Mouse (Mus musculus) urinary bladder, postnatal 4 days (tissue): Measurements from ENCODE around the gene Pfkfb2.
"Not testable (repeated sequence)": the region's sequence is repeated elsewhere in the genome, so short reads cannot be mapped to it uniquely, and the experiment has no call there.

Experiments
- DNase-seq, 2 experiments: peaks; one replicate each; pipeline ENCODE4 v3.0.0; 2021 to 2022; ENCODE audit warnings: low spot score in 2 of 2

The Pfkfb2 gene

GRCm38 (mm10) chr1:130698601-130699000 lies 30.5 kb downstream of the Pfkfb2 start:
- DNase-seq = peak in 1 of 2 experiments; percentile 13

GRCm38 (mm10) chr1:130683905-130684304 lies 45.1 kb downstream of the Pfkfb2 start:
- DNase-seq = no peak

DNA sequence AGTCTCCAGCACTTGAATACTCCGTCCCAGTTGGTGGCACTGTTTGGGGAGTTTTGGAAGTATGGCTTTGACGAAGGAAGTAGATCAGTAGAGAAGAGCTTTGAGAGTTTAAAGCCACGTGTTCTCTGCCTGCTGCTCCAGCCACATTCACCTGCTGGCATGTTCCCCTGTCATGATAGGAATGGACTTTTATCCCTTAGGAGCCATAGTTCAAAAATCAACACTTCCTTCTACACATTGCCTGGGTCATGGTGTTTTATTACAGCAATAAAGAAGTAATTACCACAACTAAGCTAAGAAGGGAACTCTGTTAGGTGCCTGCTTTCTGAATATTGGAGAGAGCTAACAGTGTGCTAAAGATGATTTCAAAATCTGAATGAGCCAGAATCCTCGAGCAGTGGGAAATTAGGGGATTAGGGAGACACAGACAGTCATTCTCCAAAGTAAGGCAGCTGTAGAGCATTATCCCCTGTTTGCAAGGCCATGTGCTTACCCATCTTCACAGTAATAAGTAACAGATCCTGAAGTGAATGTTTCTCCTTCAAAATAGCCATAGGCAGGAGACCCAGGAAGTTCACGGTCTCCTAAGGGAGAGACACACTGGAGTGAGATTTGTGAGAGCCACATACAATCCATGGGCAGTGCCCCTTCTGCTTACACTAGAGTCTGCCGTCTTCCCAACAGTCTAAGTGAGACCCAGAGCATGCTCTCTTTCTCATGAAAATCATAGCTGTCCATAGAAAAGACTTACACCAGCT lies 47.2 kb downstream of the Pfkfb2 start:
- DNase-seq = no peak

GRCm38 (mm10) chr1:130681075-130681474 lies 48.0 kb downstream of the Pfkfb2 start:
- DNase-seq = no peak

DNA sequence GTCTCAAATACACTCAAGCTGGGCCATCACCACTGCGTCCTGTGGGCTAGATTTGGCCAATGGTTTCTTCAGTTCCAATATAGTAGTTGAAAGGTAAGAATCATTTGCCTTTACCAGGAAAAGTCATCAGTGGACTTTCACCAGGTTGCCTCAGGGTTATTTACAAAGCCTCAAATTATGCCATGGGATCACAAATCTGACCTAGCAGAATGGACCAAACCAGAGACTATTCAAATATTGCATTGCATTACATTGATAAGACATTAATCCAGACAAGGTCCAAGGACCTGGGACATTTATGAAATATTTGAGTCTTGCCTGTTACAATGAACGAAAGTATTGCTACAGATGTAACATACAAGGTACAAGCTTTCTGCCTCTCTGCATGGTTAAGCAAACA lies 50.5 kb downstream of the Pfkfb2 start:
- DNase-seq = no peak

- DNase-seq = not testable (repeated sequence)
Observed at GRCm38 (mm10) chr1:130663576-130663975, 65.5 kb downstream of the Pfkfb2 start.

DNA sequence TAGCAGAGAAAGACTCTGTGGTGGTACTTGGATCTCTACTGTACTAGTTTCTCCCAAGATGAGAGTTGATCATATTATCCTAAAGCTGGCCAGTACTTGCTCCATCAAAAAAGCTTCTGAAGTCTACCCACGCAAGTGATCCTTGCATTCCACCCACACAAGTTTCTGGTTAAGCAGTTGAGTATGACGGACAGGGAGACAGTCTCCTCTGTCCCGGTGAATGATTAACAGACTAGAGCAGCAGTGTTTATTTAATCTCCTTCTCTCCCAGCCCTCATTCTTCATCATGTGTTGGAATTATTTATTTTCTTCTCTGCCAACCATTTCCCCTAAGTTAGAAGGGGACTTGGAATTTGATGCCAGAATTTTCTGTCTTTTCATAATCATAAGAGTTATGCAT lies 67.6 kb downstream of the Pfkfb2 start, which contains the start of gene C4bp:
Gene C4bp (minus strand): TSS at position 179 of the 400 bp plus-strand sequence.
- DNase-seq = no peak

GRCm38 (mm10) chr1:130659641-130660040 lies 69.4 kb downstream of the Pfkfb2 start:
- DNase-seq = not testable (repeated sequence)

GRCm38 (mm10) chr1:130644103-130644502 lies 85.0 kb downstream of the Pfkfb2 start:
- no peak for DNase-seq

DNA sequence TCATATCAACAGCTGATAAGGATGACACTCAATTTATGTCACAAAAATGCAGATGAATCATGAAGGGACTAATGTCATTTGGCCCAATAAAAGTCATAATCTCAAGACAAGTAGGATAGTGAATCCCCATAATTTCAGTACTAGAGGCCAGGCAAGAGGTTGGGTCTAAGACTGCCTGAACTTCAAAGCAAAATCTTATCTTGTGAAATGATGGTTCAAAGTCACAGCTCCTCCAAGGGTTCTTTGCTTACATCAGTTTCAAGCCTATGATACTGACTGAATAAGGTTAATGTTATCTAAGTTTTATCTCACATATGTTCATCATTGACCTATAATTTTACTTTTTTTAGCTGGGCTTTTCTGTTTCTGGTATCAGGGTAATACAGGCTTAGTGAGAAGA lies 88.1 kb downstream of the Pfkfb2 start:
- no peak for DNase-seq
